Mouse (Mus musculus) B cell, adult 62 days (primary cell): ENCODE measurements around the gene 4932438A13Rik. TPM values are rescaled to one million over a fixed set of nuclear protein-coding genes. Genes with fewer than 3 reads are reported as not detected.

Experiments
- total RNA-seq: library from RNA; stranded (reverse); gene quantifications from 4 replicates; pipeline ENCODE4 v1.2.4, GENCODE M21; 2023

Gene 4932438A13Rik
- total RNA-seq, result 120 to 137 TPM (median 134 TPM) in 4 replicates

GRCm38 (mm10) chr3:36862721-36863275 is at the start of gene 4932438A13Rik:
Gene 4932438A13Rik, plus strand, starts transcription at chr3:36863104.

GRCm38 (mm10) chr3:37063406-37063805 is 200.5 kb downstream of the 4932438A13Rik start, which contains the start of gene Adad1:
Gene Adad1, plus strand, starts transcription at chr3:37063527.

Other genes starting within 250 kb of the 4932438A13Rik start
- gene Bbs7, start 249.6 kb upstream of the 4932438A13Rik start, total RNA-seq, result 0.77 to 1.0 TPM (median 0.83 TPM) in 4 replicates
- gene Trpc3, start 172.9 kb upstream of the 4932438A13Rik start, total RNA-seq, result not detected in 4 replicates
- not detected in 4 replicates for gene Adad1, start 200.4 kb downstream of the 4932438A13Rik start, total RNA-seq